Mouse (Mus musculus) forebrain, embryonic 11.5 days (tissue): Measurements from ENCODE around the gene Prkch. TPM values are rescaled to one million over a fixed set of nuclear protein-coding genes. Genes with fewer than 3 reads are reported as not detected.

Source experiments
- ATAC-seq: fragments of 200-750 bp; cut with Nextera tagmentation; replicated peaks from 2 replicates; pipeline ENCODE4 v1.8.0; 2017; ENCODE audit warnings: moderate TSS enrichment; ENCODE audit not compliant: low FRiP score
- DNase-seq: peaks from one replicate; pipeline ENCODE4 v3.0.0-alpha.2; 2017; ENCODE audit warnings: low spot score
- H3K27ac ChIP-seq: fragments of 300-500 bp; sonication (generic); 2 replicates; pipeline ENCODE4 v1.5.1; 2014; ENCODE audit warnings: low read depth, low read length
- H3K27me3 ChIP-seq: fragments of 300-500 bp; sonication (generic); 2 replicates; pipeline ENCODE4 v1.6.1; 2014; ENCODE audit warnings: mild to moderate bottlenecking, low read length, mixed read lengths; ENCODE audit not compliant: control insufficient read depth, insufficient read depth
- H3K36me3 ChIP-seq: fragments of 300-500 bp; sonication (generic); 2 replicates; pipeline ENCODE4 v1.6.1; 2014; ENCODE audit warnings: mild to moderate bottlenecking, low read length, moderate library complexity, mixed read lengths; ENCODE audit not compliant: control insufficient read depth, insufficient read depth
- H3K4me1 ChIP-seq: fragments of 300-500 bp; sonication (generic); replicated peaks from 2 replicates; pipeline ENCODE4 v1.6.1; 2014; ENCODE audit warnings: low read length, mixed read lengths; ENCODE audit not compliant: control insufficient read depth, insufficient read depth
- H3K4me2 ChIP-seq: fragments of 300-500 bp; sonication (generic); 2 replicates; pipeline ENCODE4 v1.6.1; 2014; ENCODE audit warnings: low read depth, mild to moderate bottlenecking, low read length, moderate library complexity, mixed read lengths; ENCODE audit not compliant: severe bottlenecking
- H3K4me3 ChIP-seq: fragments of 300-500 bp; sonication (generic); 2 replicates; pipeline ENCODE4 v1.5.1; 2014; ENCODE audit warnings: low read depth, low read length
- H3K9ac ChIP-seq: fragments of 300-500 bp; sonication (generic); 2 replicates; pipeline ENCODE4 v1.6.1; 2014; ENCODE audit warnings: low read length
- H3K9me3 ChIP-seq: fragments of 300-500 bp; sonication (generic); 2 replicates; pipeline ENCODE4 v1.6.1; 2016; ENCODE audit warnings: low read length, mixed read lengths; ENCODE audit not compliant: control insufficient read depth
- WGBS: fragments of 180-500 bp; shearing (Covaris S2); extraction: QIAGEN DNeasy Blood & Tissue Kit; methylation state at CpG from one replicate; pipeline ENCODE4 v1.1.7; 2014; 5-methylcytosine and 5-hydroxymethylcytosine counted together
- polyA plus RNA-seq: library from polyadenylated mRNA; unstranded; fragments of >200 nt; fragmentation: Nextera tagmentation; extraction: Ambion mirVana; gene quantifications from 2 replicates; pipeline ENCODE4 v1.2.1, GENCODE M21; 2014

Prkch gene
- polyA plus RNA-seq, 1 experiment from 2014 or later = 5.6 TPM

DNA sequence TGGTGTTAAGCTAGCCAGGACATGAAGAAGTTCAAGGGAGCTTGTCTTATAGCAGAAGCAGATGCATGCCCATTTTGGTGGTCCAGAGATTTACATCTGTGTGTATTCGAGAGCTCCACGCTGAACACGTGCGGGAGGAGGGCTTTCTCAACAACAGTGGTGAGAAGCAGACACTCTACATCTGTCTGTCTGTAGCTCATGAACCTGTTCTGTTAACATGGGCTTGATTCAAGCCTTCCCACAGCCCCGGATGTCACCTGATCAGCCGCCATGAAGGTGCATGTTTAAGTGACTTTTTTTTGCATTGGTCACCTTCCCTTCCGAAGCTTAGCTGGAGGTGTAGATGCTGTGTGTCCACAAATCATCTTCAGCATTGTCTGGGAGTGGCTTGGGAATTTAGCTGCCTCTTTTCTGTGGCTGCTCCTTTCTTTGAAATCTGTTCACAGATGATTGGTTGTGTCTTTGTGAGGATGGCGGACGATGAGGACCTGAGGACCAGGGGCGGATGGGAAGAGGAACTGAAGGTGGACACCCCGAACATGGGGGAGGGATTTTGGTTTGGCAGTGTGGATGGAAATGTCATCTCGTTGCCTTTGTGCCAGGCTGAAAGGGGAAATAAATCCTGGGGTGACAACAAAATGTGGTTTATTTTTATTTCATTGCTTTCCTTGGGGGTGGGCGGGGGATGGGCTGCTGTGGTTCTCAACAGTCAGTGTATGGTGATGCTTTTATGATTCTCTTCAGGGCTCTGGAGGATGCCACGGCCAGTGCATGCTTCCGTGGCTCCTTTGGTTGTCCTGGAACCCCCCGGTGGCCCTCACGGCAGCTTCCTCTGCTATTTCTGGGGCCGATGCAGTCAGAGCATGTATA, 25.3 kb downstream of the Prkch start:
- Histone ChIP-seq H3K9ac (no peak overlapping the region), H3K4me3 (no peak overlapping the region), H3K36me3 (no peaks in the 10 kb centered on the region), H3K4me2 (no peak overlapping the region), H3K27me3 (no peaks in the 10 kb centered on the region), H3K9me3 (no peaks in the 10 kb centered on the region), H3K27ac (no peak overlapping the region), H3K4me1 (no peaks in the 10 kb centered on the region; the same call in 1 of the 2 replicates)
- ATAC-seq (no peak), DNase-seq (no peak)
- WGBS = 86% methylated on average over 18 of the region's 18 CpGs

DNA sequence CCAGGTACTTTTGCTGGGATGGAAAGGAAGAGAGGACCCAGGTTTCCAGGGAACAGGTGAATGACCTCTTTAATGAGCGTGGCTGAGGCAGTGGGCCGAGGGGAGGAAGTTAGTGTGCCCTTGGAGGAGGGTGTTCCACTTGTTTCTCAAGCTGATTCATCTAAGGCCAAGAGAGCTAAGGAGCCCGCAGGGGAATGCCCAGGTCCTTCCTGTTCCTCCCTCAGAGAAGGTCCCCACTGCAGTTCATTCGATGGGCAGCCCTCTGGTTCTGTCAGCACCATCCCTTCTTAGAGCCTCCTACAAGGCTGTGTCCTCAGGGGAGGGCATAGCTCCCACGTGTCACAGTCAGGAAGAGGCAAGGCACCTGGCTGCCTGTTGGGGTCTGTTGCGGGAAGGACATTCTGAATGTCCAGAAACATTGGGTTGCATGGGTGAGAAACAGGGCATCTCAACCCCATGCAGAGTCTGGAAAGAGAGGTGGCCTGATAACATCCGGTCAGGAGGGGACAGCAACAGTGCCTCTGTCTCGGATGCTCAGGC, 26.3 kb downstream of the Prkch start:
- Histone ChIP-seq H3K9ac (no peak overlapping the region), H3K27me3 (no peaks in the 10 kb centered on the region), H3K4me1 (no peaks in the 10 kb centered on the region; the same call in 1 of the 2 replicates), H3K27ac (no peak overlapping the region), H3K36me3 (no peaks in the 10 kb centered on the region), H3K4me3 (no peak overlapping the region), H3K9me3 (no peaks in the 10 kb centered on the region), H3K4me2 (no peak overlapping the region)
- WGBS = 85% methylated on average over 8 of the region's 8 CpGs
- ATAC-seq (no peak), DNase-seq (no peak)

DNA sequence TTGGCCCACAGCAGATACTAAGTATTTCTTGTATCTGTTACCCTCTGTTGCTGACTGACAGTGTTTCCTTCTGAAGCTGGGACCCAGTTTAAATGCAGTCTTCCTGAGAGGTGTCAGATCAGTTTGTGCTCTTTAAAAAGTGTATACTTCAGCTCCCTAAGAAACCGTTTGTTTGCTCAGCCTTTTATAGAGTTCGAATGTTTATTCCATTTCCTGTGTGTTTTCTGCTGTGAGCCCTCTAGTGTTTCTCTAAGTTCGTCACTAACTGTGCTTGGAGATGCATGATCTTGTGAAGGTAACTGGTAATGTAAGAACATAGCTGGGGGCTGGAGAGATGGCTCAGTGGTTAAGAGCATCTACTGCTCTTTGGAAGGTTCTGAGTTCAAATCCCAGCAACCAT, 27.1 kb downstream of the Prkch start:
- no peaks in the 10 kb centered on the region; the same call in 1 of the 2 replicates for H3K4me1 ChIP-seq
- WGBS = 90% methylated on average over 3 of the region's 3 CpGs
- H3K9me3 ChIP-seq = no peaks in the 10 kb centered on the region
- H3K9ac ChIP-seq = no peak overlapping the region
- DNase-seq (no peak), ATAC-seq (no peak)
- H3K4me2 ChIP-seq = no peak overlapping the region
- H3K36me3 ChIP-seq = no peaks in the 10 kb centered on the region
- H3K4me3 ChIP-seq = no peak overlapping the region
- no peaks in the 10 kb centered on the region for H3K27me3 ChIP-seq
- no peak overlapping the region for H3K27ac ChIP-seq

DNA sequence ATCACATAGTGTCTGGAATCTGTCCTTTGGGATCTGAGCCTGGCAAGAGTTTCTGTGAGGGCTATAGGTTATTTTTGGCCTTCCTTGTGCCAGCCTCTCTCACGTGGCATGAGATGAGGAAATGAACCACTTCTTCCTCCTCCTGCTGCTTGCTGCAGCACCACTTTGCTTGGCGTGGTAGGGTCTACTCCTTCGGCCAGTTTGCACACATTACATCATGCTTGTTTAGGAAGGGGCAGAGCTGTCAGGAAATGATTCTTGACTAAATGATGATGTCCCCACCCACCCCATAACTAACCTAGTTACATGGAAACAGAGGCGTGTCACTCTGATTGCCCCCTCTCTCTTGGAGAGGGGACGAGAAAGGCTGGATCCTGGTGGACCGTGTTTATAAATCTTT, 28.6 kb downstream of the Prkch start:
- no peaks in the 10 kb centered on the region for H3K36me3 ChIP-seq
- ATAC-seq (no peak), DNase-seq (no peak)
- no peak overlapping the region for H3K4me3 ChIP-seq
- no peaks in the 10 kb centered on the region for H3K4me1 ChIP-seq
- no peaks in the 10 kb centered on the region for H3K9me3 ChIP-seq
- no peak overlapping the region for H3K27ac ChIP-seq
- no peak overlapping the region for H3K9ac ChIP-seq
- no peak overlapping the region for H3K4me2 ChIP-seq
- WGBS = 92% methylated on average over 6 of the region's 6 CpGs
- H3K27me3 ChIP-seq = no peaks in the 10 kb centered on the region

DNA sequence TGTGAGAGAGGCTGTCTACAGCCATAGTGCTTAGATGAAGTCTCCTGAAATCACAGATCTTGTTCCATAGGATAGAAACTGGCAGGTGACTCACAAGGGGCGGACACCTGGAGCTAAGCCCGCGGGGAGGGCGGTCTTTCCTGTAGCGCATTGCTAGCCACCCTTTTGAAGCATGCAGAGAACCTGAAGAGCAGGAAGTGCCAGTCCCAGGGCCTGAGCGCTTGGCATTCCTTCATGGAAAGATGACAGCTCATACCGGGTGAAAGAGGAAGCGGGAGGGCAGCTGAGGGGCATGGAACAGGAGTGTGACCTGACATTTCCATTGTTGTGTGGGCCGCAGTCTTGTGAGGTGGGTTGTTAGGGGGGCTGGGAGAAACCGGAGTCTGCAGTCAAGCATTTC, 33.1 kb downstream of the Prkch start:
- Histone ChIP-seq H3K9ac (no peak overlapping the region), H3K27ac (no peak overlapping the region), H3K27me3 (no peaks in the 10 kb centered on the region), H3K4me1 (no peaks in the 10 kb centered on the region), H3K4me2 (no peak overlapping the region), H3K36me3 (no peaks in the 10 kb centered on the region), H3K9me3 (no peaks in the 10 kb centered on the region), H3K4me3 (no peak overlapping the region)
- ATAC-seq (no peak), DNase-seq (no peak)
- 59% methylated on average over 10 of the region's 10 CpGs for WGBS

DNA sequence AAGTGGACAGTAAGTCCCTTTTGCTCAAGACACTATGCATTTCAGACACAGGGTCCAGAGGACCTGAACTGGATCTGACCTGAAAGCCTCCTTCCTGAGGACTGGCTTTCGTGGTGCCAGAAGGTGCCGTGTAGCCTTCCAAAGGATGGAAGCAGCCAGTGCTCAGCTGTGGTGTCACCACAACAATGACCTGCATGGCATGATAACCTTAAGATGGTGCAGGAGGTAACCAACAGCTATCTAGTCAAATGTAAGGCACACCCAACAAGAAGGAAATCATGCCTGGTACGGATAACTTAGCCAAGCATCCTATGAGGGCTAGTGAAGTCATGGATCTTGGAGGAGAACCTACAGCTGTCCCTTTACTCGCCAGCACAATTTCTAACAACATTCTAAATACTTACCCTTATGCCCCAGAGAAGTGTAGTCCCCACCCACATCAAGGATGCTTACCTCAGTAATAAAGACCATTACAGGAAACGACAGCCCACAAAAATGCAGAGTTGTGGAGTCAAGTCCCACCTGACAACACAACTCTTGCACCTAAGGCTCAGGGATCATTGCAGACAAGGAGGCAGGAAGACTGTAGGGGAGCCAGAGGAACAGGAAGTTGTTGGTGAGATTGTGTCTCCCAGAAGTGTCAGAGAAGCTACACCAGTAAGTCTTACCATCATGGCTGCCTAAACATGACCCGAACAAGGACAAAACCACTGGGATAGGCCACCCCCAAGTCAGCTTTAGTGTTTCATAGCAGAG, 40.9 kb downstream of the Prkch start:
- 91% methylated on average over 6 of the region's 6 CpGs for WGBS
- no peak overlapping the region for H3K4me2 ChIP-seq
- H3K9me3 ChIP-seq = no peaks in the 10 kb centered on the region
- no peak overlapping the region for H3K4me3 ChIP-seq
- H3K9ac ChIP-seq = no peak overlapping the region
- no peaks in the 10 kb centered on the region for H3K4me1 ChIP-seq
- DNase-seq (no peak), ATAC-seq (no peak)
- no peaks in the 10 kb centered on the region for H3K36me3 ChIP-seq
- no peak overlapping the region for H3K27ac ChIP-seq
- no peaks in the 10 kb centered on the region for H3K27me3 ChIP-seq

DNA sequence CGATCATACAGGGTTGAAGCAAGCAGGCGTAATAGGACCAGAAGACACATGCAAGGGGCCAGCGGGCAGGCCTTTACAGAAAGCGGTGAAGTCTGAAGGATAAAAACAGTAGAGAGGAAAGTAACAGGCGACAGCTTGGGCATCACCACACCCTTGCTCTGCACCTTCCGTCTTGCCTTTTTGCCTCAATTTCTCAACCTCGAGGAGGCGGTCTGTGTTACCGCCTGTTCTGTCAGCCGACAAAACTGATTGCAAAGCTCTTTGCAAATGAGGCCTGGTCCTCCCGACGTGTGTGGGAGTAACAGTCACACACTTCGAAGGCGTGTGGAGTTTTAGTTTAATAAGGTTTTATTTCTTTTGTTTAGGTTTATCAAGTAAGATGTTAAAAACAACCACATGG, 43.3 kb downstream of the Prkch start:
- Histone ChIP-seq H3K27me3 (no peaks in the 10 kb centered on the region), H3K9me3 (no peaks in the 10 kb centered on the region), H3K4me2 (no peak overlapping the region), H3K9ac (no peak overlapping the region), H3K27ac (no peak overlapping the region), H3K4me3 (no peak overlapping the region), H3K4me1 (no peaks in the 10 kb centered on the region), H3K36me3 (no peaks in the 10 kb centered on the region)
- ATAC-seq (no peak), DNase-seq (no peak)
- WGBS = 95% methylated on average over 14 of the region's 14 CpGs

DNA sequence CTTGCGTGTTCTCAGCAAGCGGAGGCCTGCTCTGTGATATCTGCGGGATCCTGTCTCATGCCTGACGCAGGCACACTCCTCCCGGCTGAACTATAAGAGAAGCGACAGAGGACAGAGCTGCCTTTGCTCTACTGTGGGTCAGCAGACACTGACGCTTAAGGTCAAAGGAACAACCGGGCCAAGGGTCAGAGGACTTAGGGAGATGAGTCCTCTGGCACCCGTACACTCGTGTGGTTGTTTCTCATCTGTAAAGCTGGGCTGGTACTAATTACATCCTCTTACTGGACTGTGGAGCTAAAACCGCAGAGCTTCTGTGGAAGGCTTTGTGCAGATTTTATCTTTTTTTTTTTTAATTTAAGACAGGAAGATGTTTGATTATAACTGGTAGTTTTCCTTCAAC, 46.0 kb downstream of the Prkch start:
- no peaks in the 10 kb centered on the region for H3K36me3 ChIP-seq

More for the DNA sequence above, 46.0 kb downstream of the Prkch start:
- Histone ChIP-seq H3K9me3 (no peaks in the 10 kb centered on the region), H3K27me3 (no peaks in the 10 kb centered on the region), H3K27ac (no peak overlapping the region), H3K9ac (no peak overlapping the region), H3K4me1 (no peaks in the 10 kb centered on the region), H3K4me2 (no peak overlapping the region), H3K4me3 (no peak overlapping the region)
- no peak for ATAC-seq
- DNase-seq = no peak
- WGBS = 82% methylated on average over 11 of the region's 11 CpGs
